Mouse (Mus musculus) embryo, embryonic 9.5 days (tissue): Measurements from ENCODE around the gene Ninj2.

ENCODE experiments used
- DNase-seq: peaks from one replicate; pipeline ENCODE4 v3.0.0-alpha.2; 2017; ENCODE audit errors: extremely low spot score

The Ninj2 gene

DNA sequence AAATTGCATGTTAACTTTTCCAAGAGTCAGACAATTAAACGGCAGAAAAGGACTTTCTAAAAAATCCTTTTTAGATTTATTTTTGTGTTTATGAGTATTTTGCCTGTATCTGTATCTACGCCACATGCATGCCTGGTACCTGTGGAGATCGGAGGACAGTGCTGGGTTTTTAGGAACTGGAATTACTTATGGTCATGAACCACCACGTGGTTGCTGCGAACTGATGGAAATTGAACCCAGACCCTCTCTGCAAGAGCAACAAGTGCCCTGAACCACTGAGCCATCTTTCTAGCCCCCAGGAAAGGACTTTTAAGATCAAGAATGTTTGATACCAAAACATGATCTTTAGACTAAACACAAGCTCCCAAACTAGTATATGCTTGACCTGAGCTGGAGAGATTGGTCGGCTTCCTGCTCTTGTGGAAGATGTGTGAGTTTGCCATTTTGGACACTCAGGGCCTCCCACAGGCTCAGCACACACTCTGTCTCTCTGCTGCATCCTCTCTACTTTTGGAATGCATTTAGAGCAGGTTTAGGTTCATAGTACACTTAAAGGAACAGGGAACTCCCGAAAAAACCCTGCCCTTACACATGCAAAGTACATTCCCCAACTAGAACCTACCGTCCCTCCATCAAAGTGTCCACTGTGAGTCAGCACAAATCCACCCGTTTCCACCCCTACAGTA is 1.1 kb downstream of the Ninj2 start:
- DNase-seq = no peak

DNA sequence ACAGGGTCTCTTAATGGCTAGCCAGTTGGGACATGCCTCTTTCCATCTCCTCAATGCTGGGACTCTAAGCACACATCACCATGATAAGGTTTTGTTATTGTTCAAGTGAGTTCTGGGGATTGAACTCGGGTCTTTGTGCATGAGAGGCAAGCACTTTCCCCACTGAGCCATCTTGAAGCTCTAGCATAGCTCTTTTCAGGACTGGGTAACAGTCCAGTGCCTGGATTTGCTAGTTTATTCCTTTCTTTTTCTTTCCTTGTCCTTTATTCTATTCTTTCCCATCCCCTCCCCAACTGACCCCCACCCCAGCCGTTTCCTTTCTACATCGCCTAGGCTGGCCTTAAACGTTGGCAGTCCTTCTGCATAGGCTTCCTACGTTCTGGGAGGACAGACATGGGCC is 1.9 kb downstream of the Ninj2 start:
- DNase-seq = no peak

DNA sequence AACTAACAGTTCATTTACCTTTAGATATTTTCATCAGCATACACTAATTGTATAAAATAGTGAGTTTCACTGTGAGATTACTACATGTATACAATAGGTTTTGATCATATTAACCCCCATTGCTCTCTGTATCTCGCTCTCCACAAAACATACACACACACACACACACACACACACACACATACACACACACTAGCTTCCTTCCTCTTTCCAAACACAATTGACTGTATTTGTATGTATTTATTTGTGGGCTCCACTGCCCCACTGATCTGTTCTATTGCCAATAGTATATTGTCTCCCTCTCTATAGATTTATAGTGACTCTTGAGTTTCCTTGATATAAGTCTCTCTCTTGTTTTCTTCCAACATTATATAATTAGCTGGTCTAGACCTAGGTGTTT is 2.4 kb downstream of the Ninj2 start:
- no peak for DNase-seq

DNA sequence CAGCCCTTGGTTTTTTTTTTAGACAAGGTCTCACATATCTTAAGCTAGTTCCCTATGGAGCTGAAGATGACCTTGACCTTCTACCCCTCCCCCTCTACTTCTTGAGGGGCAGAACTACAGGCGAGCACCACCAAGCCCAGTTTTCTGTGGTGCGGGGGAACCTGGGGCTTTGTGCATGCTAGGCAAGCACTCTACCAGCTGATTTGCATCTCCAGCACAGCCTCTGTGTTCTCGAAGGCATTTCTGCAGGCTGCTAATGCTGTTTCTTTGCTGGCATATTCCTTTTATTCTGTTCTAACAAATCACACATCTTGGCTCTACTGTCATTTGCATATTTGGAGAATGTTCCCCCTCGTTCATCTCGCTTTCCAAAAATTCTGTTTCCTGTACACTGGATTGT is 6.2 kb downstream of the Ninj2 start:
- no peak for DNase-seq

DNA sequence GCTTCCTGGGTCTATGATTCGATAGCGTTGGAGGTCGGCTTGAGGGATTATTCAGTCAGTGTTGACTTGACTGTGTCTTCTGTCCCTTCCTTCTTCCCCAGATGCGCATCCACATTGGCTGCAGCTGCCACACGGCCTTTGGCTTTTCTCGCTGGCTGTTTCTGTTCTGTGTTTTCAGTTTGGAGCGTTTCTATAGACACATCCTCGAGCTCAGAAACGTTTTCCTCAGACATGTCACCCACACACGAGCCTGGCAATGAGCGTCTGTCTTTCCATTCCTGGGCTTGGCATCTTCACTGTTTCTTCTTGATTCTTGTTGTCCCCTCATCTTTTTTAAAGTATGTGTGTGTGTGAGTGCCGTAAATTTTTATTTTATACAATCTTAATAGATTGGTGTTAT is 8.1 kb downstream of the Ninj2 start:
- no peak for DNase-seq

DNA sequence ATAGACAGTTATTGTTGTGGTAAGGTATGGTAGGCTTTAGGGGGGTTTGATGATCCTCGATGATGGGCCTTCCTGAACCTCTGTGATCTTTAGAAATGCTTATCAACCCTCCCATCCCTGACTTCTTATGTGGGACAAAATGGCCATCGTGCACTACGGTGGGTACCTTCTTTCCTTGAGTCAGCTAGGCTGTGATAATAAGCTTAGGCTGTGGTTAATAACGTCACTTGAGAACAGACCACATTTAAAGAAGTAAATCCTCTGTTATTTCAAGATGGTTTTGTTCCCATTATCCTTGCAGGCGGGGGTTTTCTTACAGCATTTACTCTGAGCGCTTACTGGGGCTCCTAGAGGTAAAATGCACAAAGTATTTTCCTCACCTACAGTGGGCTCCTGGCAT is 8.8 kb downstream of the Ninj2 start:
- DNase-seq = no peak

DNA sequence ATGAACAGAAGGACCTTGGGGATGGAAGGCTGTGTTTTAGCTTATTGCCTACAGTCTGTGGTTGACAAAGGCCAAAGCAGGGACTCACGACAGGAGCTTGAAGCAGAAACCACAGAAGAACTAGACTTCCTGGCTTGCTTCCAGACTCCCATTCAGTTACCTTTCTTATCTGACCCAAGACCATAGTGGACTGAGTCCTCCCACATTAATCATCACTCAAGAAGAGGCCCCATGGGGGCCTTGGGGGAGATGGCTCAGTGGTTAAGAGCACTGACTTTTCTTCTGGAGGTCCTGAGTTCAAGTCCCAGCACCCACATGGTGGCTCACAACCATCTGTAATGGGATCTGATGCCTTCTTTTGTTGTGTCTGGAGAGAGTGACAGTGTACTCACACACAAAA is 10.0 kb downstream of the Ninj2 start:
- DNase-seq = no peak

DNA sequence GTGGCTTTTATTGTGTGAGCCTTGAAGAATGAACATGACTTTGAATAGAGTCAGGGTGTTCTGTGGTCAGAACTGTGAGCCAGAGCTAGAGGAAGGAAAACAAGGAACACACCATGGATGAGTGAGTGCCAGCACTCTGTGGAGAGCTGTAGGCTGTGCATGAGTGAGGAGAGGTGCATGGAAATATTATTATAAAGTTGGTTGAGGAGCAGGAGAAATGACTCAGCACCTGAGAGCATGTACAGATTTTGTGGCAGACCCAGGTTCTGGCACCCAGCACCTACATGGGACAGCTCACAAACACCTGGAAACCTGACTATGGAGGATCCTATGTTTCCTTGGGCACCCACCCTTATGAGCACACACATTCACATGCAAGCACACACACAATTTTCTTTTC is 11.9 kb downstream of the Ninj2 start:
- DNase-seq = no peak

DNA sequence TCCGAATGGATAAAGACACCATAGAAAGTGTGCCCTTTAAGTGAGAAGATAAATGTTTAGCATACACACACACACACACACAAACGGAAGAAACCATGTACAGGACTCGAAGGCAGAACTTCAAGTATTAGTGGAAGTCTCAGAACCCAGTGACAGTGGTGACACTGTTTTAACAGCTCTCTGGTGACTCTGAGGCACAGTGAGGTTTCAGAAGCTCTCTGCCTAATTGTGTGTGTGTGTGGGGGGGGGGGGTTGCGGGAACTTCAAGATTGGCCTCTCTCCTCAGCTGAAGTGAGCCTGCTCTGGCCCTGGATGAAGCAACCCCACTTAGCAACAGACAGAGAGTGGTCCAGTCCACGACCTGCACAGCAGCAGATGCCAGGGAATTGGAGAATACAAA is 14.4 kb downstream of the Ninj2 start:
- no peak for DNase-seq

DNA sequence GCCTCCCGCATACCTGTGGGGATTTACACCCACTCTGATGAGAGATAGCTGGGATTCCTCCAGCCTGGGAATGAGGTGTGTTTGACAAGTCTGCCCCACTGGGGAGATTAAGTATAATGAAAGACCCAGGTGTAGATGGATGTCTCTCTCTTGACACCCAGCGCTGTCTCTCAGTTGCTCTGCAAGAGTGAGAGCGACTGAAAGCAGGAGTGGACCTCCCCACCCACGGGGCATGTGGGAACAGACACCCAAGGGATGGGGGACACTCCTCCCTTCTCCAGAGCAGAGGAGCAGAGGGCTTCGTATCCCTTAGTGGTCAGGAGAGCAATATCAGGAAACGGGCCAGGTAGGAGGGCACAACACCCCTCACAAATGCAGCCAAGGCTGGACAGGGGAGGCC is 14.9 kb downstream of the Ninj2 start:
- DNase-seq = no peak

DNA sequence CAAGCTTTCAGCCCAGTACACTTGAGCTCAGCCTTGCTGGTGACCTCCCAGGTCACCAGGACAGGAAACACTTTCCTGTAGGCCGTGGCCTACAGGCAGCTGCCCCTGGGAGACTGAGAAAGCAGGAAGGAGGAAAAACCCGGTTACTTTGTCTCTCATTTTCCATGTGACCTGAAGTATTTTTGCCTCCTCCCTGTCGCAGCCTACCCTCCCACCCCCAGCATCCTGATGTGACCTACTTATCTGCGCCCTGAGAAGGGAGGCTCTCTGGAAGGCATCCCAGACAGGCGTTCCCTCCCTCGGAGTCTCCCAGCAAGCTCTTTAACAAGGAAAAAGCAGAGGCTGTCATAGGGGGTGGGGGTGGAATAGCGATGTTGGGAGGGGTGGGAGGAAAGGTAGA is 16.0 kb downstream of the Ninj2 start:
- DNase-seq = peak; percentile 36

DNA sequence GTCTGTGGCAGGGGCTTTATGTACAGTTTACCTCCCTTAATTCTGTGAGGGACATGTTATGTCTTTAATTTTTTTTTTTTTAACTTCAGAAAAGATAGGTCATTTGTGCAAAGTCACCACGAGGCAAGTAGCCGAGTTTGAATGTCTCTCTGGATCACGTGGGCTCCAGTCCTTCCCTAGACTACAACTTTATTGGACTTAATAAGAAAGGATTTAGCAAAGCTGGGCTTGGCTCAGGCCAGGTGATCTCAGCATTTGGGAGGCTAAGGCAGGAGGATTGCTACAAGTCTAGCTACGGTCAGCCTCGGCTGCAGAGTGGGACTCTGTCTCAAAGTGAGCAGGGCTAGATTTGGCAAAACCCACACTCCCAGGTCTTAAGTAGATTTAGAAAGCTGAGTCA is 16.8 kb downstream of the Ninj2 start:
- DNase-seq = no peak

DNA sequence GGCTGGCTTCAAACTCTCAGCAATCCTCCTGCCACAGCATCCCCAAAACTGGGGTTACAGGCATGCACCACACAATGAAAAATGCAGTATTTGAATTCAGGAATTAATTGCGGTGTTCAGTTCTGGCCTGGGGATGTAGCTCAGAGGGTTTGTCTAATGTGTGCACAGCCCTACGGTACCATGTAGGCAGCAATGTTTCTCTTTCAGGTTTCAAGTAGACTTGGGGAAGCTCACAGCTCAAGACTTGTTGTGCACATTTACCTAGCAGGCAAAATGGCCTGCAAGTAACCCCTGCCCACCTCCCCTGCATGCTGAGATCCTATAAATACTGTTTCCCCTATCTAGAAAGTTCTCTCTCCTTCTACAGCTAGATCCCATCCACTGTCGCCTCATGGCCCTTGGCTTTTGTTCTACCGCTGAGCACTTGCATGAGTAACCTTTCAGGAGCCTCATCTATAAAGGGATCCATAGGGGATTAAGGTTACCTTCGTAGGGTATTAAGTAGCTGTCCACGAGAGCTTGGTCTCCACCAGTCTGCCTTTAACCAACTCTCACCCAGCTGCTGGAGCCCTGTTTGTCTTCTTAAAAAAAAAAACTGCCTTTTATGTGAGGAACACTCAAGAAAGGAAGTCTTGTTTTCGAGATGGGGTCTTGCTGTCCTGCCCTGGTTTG is 17.7 kb downstream of the Ninj2 start:
- no peak for DNase-seq

DNA sequence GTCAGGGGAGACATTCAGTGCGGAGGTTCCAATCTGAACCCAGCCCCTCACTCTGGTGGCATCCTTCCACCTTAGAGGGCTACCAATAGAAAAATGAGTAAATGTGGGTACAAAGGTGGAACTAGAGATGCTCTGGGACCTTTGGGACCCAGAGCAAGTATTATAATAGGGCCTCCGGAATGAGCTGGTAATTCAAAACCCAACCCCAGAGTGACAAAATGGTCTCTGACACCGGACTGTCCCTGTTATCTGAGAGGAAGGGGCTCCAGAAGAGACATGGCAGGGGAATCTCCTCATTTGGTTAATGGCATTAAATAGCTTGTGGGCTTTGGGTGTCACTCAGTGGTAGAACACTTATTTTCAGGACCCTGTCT is 18.2 kb downstream of the Ninj2 start:
- DNase-seq = no peak

DNA sequence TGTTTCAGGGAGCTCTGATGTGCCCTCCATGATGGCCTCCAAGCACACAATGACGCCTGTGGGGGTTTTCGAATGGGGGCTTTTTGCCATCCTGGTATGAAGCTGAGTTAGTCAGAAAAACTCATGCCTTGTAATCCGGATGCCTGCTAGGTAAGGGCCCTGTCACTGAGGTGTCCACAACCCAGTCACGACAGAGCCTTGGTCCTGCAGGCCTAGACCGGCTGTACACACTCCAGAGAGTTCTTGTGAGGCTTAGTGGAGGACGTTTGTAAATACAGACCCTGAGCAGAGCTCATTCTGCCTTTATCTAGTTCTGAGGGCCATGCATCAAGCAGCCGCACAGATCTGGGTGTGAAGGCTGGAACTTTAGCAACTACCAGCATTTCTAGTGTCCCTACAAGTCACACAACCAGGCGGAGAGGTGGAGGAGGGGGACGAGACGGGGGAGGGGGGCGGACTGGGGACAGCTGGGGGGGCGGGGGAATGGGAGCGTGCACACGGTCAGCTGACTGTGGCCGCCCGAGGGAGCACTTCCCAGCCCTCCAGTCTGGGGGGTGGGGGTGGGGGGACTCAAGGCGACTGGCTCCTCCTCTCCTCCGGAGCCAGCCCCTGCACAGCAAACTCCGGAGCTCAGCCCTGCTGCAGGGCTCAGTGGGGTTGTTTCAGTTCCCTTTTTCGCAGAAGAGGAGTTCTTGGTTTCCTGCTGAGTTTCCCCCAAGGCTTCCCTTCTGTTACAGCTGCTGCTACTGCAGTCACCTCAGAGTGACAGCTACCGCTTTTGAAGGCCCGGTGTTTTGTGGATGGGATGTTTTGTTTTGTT is 19.0 kb downstream of the Ninj2 start:
- peak; percentile 82 for DNase-seq

DNA sequence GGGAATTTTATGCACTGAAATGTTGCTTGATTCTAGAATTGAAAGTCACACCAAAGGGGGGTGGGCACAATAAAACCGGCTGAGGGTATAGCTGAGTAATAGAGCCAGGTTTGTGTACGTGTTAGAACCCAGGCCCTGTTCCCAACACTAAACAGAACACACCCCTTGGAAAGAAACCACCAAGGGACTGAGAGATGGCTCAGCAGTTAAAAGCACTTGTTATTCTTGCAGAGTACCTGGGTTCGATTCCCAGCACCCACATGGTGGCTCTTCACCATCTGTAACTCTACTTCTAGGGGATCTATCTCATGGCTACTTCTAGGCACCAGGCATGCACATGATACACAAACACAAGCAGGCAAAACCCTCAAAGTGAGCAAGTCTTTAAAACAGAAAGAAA is 20.7 kb downstream of the Ninj2 start:
- no peak for DNase-seq

DNA sequence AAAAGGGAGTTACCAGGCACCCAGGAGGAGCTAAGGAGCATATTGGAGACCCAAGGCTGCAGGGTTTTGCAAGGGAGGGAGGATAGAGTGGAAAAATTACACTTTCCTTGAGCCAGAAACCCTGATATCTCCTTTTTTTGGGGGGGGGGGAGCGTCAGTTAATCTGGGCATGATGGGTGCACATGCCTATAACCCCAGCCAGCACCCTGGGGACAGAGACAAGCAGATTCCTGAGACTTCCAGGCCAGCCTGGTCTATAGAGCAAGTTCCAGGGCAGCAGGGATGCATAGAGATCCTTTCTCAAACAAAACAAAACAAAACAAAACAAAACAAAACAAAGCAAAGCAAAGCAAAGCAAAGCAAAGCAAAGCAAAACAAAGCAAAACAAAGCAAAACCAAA is 21.1 kb downstream of the Ninj2 start:
- DNase-seq = no peak

DNA sequence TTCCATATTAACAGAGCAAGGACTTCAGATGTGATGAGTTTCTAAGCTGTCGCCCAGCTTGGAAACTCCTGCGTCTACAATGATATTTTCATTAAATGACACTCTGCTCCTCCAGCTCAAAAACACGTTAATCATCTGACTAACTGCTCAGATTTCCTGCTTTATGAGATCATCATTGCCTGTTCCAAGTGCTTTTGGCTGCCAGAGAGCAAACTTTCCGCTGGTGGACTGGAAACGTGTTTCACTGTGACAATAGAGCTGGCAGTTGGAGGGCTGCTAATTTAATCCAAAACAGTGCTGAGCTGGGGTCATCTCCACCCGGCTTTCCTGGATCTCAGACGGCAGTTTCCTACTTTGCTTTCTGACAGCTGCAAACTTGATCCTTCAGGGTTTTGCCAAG is 21.5 kb downstream of the Ninj2 start:
- no peak for DNase-seq

DNA sequence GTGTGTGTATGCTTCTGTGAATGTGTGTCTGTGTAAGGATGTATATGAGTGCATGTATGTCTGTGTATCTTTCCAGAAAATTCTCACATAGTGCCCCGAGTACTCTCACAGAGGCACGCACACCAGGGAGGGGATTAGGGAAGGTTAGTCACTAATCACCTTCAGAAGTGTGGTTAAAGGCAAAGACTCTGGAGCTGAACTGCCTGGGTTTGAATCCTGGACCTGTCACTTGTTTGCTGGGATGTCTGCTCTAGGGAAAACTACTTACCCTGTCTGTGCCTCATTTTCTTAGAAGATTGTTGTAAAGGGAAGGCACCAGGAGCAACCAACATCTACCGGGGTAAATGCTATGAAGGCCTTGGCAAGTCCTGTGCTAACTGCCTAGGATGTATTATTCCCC is 22.3 kb downstream of the Ninj2 start:
- no peak for DNase-seq

DNA sequence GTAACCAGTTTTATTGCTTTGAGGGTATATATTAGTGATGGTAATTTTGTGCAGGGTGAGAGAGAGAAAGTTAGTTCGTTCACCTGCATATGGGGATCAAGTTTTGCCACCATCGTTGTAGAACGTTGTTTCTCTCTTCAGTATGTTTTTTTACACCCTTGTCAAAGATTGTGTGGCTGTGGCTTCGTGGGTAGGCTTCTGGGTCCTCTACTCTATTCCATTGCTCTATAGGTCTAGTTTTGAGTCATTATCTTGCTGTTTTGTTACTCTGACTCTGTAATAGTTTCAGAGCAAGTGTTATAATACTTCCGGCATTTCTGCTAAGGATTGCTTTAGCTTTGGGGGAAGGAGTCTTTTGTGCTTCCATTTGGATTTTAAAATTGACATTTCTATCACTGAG is 26.7 kb downstream of the Ninj2 start:
- no peak for DNase-seq

DNA sequence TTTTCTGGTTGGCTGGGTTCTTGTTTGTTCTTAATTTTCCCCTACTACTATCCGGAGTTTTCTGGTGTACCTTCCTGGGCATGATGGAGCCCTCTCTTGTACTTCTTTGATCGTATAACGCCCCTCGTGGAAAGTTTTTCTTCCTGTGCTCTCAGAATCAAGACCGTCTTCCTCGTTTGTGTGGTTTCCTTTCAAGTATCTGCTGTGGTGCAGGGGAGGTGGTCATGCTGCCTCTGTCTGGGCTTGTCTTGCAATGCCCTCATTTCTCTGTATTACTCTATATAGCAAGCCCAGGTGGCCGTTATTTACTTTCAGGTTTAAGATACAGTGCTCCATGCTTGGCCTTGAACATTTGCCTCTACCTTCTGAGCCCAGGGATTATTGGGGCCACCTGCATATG is 31.5 kb downstream of the Ninj2 start:
- DNase-seq = no peak

DNA sequence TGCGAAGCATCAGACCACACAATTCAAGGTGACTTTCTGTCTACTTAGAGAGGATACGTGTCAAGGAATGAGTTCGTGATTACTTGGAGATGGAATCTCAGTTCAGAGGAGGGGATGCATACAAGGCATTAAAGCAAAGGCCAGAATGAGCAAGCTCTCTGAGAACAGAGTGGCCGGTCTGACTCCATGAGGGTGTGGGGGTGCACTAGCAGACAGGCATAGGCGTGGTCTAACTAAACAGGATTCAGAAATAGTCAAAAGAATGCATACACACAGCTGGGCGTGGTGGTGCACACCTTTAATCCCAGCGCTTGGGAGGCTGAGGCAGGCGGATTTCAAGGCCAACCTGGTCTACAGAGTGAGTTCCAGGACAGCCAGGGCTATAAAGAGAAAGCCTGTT is 33.3 kb downstream of the Ninj2 start:
- DNase-seq = no peak

DNA sequence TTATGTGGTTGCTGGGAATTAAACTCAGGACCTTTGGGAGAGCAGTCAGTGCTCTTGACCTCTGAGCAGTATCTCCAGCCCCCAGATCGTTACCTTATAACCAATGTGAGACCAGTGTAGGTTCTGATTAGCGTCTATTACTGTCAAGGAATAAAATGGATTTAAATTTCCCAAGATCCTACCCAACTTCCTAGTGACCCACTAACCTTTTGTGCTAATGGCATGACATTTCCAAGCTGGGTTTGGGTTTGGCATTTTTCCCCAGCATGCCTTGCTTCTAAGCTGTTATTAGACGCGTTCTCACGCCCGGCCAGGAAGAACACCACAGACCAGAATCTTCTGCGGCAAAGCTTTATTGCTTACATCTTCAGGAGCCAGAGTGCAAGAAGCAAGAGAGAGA is 34.2 kb downstream of the Ninj2 start:
- no peak for DNase-seq
